Mouse (Mus musculus): ENCODE measurements around the gene Ccdc12.

Gene Ccdc12

DNA sequence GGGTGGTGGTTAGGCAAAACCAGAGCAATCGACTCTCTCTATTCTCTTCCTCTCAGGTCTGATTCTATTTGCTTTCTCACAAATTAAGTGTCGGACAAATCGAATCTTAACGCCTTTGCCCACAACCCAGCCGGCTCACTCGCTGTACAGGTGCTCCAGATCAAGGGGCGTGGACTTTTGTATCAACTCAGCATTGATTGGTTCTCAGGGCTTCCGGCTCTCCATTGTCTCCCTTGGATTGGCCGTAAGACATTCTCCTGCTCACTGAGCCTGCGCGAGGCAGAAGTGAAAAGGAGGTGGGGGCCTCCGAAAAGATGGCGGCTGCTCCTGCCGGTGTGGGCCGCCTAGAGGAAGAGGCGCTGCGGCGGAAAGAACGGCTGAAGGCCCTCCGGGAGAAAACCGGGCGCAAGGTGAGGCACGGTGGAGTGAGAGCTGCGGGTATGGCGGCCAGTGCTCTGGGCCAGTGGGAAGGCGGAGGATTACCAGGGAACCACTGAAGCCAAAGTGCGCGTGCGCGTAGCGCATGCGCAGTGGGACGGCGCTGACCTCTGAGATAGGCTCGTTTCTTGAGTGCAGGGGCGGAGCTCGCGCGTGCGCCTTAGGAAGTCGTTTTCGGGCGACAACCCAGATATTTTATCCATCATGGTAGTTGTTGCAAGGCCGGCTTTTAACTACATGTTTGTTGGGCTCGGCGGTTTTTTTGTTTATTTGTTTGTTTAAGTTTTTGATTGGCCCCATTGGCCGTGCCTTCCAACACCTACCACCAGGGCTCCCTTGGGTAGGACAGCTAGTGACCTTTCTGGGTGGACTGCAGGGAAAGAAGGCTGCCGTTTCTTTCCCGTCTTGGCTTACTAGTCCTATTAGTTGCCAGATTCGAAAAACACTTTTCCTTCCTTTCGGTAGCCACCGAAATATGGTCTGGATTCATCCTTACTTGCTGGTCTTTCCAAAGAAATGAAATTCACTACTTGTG is at the start of gene Ccdc12:
TSS of gene Ccdc12 (plus strand) at position 255 of the 973 bp plus-strand sequence.
- DNase-seq (ENCODE audit: low spot score), result peak; percentile 90

DNA sequence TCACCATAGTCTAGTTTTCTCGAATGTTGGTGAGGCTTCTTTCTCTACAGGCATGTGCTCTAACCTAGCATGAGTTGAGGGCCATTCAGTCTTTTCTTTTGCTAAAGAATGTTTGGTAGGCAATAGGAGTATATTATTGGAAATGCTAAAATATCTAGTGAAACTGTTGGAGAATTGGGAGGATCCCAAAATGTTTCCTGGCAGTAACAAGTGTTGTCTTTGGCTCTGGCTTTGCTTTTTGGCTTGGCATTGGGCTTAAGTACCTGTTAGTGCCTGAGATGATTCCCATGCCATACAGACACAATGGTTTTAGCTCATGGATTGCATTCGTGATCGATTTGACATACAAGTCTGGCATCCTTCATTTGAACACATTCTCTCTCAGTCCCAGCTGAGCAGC is 44.8 kb upstream of the Ccdc12 start:
- no peak for DNase-seq (ENCODE audit: low spot score)

DNA sequence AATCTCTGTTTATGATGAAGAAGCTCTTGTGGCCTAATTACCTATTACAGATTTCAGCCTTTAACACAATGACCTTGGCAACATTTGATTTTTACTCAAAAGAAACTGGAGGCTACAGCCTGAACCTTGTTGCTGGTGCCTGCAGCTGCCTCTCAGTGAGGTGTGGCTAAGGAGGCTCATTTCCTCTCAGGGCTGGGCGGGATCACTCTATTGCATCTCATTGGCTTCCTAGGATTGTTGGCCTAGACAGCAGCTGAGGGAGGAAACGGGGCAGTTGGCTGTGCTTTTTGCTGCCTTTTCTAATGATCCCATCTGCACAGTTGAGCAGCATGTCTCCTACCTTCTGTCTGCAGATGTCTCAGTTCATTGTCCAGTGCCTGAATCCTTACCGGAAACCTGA is 39.2 kb upstream of the Ccdc12 start:
- DNase-seq (ENCODE audit: low spot score), result no peak

DNA sequence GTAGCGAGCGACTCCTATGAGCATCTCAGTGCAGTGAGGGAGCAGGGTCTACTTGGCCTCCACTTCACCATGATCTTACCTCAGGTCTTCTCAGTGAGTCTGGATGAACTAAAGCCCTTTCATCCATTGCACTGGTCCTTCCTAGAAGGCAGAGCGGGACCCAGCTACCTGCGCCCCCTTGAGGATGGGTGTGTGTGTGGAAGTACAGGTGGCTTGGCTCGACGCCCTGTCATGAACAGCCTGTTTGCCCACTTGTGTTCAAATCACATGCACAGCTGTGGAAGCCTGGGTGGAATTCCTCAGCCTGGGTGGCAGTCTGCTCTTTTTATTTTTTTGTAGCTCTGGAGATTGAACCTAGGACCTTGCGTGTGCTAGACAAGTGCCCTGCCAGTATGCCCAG is 36.1 kb upstream of the Ccdc12 start:
- DNase-seq (ENCODE audit: low spot score), result no peak

DNA sequence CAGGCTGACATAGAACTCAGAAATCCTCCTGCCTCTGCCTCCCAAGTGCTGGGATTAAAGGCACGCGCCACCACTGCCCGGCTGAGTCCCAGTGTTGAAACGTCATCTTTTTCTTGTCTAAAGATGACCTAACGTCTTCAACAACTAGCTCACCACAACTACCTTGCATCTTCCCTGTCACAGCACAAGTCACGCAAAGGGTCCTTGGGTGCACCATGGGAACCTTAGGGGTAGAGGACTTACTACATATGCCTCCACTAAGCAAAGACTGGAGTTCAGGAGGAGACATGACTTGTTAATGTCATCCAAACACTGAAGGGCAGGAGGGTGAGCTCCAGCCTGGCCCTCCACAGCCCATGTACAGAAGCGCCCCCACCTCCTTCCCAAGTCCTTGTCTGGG is 35.6 kb upstream of the Ccdc12 start:
- DNase-seq (ENCODE audit: low spot score), result no peak

DNA sequence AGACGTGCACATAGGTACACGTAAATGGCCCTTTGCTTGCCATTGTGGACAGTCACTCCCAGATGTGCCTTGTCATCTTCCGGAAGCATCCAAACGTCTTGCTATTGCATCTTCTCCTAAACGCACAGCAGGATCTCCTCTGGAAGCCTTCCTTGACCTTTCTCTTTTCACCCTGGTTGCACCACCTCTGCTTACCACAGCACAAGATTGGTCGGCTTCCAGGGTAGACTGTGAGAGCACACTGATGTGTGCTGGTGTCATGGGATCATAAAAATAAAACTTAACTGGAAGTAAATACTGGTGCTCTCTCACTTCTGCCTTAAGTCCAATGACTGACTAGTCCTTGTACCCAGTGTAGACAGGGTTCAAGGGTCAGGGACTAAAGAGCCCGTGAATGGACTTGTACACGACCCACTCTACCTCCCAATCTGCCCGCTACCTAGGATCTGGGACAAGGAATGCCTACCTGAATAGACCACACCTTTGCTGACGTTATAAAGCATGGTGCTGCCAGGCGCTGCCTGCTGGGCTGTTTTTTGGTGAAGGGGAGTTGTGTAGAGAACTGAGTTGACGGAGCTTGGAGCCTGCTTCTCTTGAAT is 33.6 kb upstream of the Ccdc12 start:
- no peak for DNase-seq (ENCODE audit: low spot score)

DNA sequence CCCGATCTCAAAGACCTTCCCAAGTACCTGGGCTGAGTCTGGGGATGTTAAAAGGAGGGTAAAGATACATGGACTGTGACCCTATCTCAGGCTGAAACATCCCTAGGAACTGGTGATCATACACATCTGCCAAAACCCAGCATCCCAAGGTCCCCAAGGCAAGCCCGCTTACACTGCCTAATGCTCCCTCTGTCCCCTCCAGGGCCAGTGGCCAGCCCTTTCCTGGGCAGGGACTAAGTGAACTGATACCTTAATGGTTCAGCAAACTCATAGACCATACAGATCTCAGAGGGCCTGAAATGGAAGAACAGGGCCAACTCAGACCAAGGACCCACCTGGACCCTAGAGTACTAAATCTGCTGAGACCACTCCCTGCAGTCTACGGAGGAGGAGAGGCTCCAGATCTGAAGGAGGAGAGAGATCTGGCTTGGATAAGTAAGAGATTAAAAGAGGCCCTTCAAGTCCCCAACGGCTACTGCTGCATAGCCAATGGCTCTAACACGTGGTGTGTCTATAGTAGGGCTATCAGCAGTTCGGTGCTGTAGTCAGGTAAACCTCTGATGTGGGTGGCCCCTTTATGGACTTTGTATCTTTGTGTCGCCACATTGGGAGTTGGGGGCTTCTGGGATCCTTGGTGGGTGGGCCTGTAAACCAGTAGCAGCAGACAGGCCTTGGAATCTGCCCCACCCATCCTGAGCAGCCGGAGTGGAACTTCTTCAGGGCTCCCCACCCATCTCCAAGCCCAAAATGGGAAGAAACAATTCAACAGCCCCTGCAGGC is 32.7 kb upstream of the Ccdc12 start:
- DNase-seq (ENCODE audit: low spot score), result no peak

DNA sequence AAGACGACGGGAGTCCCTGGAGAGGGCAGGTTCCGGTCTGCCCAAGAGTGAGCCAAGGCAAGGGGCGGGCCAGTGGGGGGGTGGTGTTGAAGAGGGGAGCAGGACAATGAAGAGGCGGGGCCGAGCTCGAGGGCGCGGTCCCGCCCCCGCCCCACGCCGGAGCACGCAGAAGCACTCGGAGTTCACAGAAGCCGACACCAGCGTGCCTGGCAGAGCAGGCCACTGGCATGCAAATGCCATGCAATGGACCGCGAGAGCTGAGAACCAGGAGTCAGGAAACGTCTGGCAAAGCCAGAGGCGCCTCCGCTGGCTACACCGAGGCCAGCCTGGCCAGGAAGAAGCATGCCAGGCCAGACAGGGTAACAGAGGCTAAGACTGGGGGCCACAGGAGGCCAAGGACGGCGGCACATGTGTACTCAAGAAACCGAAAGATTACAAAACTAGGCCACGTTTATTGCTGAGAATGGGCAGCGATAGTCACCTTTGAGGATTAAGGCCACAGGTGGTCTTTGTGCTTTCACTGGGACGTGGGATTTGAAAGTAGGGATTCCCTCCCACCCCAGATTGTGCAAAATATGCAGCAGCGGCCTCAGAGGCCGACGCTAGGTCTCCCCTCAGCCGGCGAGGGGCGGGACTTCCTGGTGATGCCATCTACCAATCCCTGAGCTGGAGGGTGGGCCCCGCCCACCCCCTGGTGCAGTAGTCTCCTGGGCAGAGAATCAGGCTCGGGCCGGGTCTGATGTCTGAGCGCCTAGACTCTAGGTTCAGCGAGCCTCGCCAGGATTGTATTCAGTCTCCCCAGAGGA is 31.7 kb upstream of the Ccdc12 start, which contains the start of gene Nradd:
TSS of gene Nradd (minus strand) at position 92 of the 806 bp plus-strand sequence.
- peak; percentile 60 for DNase-seq (ENCODE audit: low spot score)

DNA sequence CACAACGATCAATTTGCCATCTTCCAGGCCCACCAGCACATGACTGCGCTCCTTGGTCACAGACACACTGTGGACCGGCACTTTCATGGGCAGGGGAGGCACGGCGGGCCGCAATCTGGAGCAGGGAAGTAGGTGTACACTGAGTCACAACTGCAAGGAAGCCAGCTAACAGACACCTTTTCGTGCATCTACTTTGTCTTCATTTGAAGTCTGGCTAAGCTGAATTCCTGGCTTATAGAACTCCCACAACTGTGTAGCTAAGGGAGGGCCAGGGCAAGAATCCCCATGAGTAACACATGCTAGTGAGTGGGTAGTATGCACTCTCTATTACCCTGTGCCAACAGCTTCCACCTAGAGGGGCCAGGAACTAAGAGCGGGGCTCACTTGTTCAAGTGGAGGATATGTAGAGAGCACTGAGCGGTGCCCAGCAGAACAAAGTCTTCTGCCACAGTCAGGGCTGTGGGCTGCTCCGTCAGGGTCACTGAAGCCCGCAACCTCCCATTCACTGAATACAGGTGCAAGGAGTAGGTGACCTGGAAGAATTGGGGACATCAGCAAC is 30.9 kb upstream of the Ccdc12 start:
- no peak for DNase-seq (ENCODE audit: low spot score)

DNA sequence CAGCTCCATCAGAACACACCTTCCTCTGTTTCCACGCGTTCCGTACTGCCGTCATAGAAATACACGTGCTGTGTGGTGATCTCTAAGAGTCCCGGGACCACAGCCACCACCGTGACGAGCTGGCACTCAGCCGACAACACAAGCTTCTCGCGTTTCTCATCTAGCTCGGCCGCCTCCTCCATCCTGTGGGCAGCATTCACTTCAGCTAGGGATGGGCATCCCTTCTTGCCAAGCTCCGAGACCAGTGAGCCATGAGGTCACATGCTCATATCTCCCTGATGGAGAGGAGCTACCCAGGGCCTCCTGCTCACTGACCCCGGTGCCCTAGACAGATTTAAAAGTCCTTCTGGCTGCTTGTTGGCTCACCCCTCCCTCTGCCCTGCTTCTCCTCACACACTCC is 26.1 kb upstream of the Ccdc12 start:
- no peak for DNase-seq (ENCODE audit: low spot score)

DNA sequence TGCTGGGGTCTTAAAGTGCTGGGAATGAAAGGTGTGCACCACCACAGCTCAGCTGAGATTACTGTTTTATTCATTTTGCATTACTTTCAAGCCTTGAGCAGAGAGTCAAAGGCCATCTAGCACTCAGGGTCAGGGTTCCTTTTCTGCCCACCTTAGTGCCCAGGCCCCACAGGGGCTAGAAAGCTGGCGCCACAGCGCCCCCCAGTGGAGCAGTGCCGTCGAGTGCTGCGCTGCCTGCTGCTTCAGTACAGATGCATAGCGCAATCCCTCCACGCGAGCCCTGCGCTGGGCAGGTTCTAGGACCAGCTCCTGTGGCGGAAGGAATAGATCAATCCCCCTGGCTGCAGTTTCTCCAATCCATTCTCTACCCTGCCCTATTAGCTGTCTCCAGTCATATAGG is 25.1 kb upstream of the Ccdc12 start:
- no peak for DNase-seq (ENCODE audit: low spot score)

DNA sequence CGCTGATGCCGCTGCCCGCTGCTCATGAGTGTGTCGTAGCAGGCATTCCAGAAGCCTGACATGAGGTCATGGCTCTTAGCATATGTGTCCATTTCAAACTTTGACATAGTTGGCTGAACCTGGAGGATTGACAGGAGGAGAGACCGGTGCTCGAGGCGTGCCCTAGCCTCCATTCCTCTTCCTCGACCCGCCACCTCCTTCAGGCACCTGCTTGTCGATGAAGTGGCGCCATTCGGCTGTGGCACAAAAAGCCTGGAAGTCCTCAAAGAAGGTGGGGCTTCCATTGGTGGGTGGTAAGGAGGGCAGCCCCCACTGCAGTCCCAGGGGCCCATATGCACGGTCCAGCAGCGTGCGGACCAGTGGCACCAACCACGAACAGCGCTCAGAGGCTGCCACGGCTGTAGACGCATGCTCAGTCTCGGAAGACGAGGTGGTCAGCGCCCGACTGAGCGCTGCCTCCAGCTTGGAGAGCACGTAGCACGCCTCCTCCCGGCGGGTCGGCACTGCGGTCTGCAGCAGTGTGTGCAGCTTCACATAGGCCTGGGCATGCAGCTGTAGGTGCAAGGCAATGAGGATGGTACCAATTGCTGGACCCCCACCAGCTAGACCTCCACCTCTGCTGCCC is 24.5 kb upstream of the Ccdc12 start:
- DNase-seq (ENCODE audit: low spot score), result no peak

DNA sequence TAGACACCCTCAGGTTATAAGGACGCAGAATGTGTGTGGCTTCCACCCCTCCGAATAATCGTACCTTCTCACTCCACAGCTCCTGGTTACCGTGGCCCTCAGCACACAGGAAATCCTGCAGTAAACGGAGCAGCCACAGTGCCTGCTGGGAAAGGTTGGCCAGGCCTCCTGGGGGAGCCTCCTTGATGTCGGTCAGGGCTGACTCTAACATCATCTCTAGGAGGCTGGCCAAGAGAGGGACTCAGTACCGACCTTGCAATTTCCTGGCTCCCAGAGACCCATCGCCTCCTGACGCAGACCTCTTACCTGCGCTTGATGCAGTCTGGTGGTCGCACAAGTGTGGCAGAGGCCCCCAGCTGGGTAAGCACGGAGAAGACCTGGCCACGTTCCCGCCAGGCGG is 23.6 kb upstream of the Ccdc12 start:
- no peak for DNase-seq (ENCODE audit: low spot score)

DNA sequence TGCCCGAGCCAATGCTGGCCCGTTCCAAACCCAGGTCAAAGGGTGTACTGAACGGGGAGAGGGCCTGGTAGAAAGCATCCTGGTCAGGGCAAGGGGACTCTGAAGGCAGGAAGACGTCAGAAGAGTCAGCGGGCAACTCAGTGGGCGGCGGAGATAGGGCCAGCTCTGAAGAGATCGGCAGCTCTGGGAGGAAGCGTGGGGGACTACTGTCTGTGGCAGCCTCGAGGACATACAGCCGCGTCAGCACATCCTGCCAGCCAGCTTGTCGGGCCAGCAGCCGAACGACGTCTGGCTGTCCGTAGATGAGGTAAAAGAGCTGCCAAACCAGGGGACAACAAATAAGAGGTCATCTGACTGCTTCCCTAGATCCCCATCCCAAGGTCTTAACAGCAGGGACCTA is 22.4 kb upstream of the Ccdc12 start:
- DNase-seq (ENCODE audit: low spot score), result no peak

DNA sequence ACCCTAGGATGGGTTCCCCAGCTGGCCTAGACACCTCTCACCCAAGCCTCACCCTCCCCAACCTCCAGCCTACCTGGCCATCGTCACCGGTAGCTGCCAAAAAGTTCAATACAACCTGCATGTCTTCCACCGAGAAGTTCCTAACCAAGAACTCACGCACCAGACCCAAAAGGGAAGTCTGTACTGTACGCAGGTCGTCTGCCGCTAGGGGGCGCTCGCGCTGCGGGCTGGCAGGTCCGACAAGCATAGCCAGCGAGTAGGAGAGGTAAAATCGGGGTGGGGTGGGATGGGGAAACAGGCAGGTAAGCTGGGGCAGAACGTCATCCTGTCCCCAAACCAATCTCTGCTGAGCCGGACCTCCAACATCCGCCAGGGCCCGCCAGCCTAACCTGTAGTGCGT is 21.1 kb upstream of the Ccdc12 start:
- peak; percentile 83 for DNase-seq (ENCODE audit: low spot score)

DNA sequence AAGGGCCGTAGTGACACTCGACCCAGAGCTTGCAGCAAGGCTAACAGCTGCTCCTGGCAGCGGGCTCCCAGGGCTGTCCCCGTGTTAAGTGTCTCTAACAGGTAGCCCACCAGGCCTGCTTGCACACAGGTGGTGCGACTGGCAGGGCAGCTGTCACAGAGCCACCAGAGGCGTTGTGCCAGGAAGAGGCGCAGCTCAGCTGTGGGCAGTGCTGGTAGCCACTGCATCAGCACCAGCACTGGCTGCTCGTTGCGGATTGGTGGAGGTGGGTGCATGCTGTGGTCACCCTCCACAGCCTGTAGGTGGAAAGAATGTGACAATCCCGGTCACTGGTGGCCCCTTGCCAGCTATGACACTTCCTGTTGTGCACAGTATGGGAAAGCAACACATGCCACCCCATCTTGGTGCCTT is 17.7 kb upstream of the Ccdc12 start:
- no peak for DNase-seq (ENCODE audit: low spot score)

DNA sequence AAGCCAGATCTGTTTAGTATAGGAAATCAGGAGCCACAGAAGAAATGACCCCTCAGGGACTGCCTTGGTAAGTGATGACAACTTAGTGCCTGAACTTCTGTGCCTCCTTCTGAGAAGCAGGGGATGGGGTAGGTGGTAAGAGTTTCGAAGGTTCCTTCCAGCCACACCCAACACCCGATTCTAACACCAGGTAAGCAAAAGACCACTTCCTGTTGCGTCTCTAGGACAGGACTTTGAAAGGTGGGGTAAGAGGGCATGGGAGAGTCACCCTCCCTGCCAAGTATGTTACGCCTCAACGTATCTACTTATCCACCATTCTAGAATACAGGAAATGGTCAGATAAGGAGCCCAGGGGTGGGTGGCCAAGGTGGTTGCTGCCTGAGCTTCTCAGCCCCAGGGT is 15.3 kb upstream of the Ccdc12 start:
- no peak for DNase-seq (ENCODE audit: low spot score)

DNA sequence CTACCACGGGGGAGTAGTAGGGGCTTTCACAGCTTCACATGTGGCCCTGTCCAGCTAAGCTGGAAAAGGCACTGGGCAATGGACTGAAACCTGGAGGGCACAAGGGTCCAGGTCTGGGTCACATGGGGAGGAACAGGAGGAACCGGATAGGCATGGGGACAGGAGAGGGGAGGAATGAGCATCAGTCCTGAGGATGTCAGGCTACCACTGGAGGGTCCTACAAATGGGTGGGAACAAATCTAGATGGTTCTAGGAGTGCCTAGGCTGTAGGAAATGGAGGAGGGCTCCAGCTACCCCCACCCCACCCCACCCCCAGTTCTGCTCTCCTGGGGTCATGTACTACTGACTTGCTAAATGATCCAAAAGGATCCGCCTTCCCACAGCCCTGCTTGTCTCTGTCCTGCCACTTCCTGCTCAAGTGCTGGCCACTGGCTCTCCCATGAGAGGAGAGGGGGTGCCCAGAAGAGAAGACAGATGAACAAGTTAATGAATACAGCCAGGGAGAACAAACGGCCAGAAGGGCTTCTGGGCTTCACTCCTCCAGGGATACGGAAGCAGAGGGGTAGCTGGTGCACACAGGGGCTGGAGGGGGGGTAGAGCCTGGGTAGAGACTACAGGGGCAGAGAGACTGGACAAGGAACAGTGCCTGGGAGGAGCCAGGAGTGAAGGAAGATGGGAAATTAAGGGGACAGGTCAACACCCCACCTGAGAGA is 13.3 kb upstream of the Ccdc12 start:
- DNase-seq (ENCODE audit: low spot score), result no peak

DNA sequence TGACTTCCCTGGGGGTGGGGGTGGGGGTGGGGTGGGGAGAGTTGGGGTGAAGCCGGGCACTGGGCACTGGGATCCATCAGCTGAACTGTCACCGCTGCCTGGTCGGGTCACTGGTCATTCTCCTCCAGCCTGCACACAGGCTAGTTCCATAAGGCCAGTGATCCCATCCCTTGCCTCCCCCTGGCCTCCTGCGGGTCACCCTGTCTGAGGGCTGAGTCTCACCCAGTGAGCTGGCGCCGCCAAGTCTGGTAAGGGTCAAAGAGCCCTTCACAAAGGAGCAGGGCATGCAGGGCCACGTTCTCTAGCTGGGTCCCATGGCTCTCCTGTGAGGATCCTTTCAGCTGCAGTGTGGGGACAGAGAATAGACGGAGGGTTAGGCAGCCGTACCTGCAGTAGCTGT is 12.5 kb upstream of the Ccdc12 start:
- no peak for DNase-seq (ENCODE audit: low spot score)

DNA sequence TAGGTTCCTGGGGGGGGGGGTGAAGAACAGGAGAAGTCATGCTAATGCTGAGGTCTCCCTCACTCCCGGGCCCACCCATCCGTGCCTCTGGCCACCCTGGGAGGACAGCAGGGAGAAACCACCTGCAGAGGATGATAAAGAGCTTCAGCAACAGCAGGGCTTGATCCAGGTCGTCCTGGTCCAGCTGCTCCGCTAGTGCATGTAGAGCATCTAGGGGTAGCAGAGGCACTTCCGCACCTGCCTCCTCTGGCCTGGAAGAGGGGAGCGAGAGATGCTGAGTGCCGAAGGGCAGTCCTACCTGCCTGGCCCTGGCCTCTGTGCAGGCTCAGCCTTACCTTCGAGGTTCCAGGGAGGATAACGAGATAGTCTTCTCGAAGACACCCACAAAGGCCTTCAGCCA is 12.0 kb upstream of the Ccdc12 start:
- DNase-seq (ENCODE audit: low spot score), result no peak

All from ovary, postnatal 10 days (tissue).